Mouse (Mus musculus): Measurements from ENCODE around the gene Gpr162. TPM values are rescaled to one million over a fixed set of nuclear protein-coding genes. Genes with fewer than 3 reads are reported as not detected.

Gene Gpr162
- polyA plus RNA-seq, 1 experiment from 2014 or later = 0.26 TPM

- H3K4me2 ChIP-seq (replicated peaks; ENCODE audit: low read depth, low read length) = no peak overlapping the region
- no peaks in the 10 kb centered on the region for H3K36me3 ChIP-seq (ENCODE audit: insufficient read depth, low read length)
- H3K4me1 ChIP-seq (ENCODE audit: insufficient read depth, low read depth, low read length) = no peaks in the 10 kb centered on the region
- H3K4me3 ChIP-seq (ENCODE audit: low read depth, low read length) = no peak overlapping the region
- no peak overlapping the region for H3K27ac ChIP-seq (ENCODE audit: low read length)
- H3K27me3 ChIP-seq (replicated peaks; ENCODE audit: insufficient read depth, low read length) = no peaks in the 10 kb centered on the region
- no peak for TF ChIP-seq CTCF (IDR thresholded peaks at IDR 0.05)
- TF ChIP-seq EP300 (IDR thresholded peaks at IDR 0.05) = no peak
- no peak overlapping the region for H3K9ac ChIP-seq (replicated peaks; ENCODE audit: low read depth)
- WGBS = 89% methylated on average over 8 of the region's 8 CpGs
- ATAC-seq = no peak
- no peaks in the 10 kb centered on the region for H3K9me3 ChIP-seq (ENCODE audit: low read length)
- no peak for DNase-seq (ENCODE audit: low spot score)
Measured at GRCm38 (mm10) chr6:124885956-124886381, 22.2 kb upstream of the Gpr162 start.

- no peak overlapping the region for H3K4me3 ChIP-seq (ENCODE audit: low read depth, low read length)
- no peak overlapping the region for H3K4me2 ChIP-seq (replicated peaks; ENCODE audit: low read depth, low read length)
- DNase-seq (ENCODE audit: low spot score) (no peak), ATAC-seq (no peak)
- no peaks in the 10 kb centered on the region for H3K36me3 ChIP-seq (ENCODE audit: insufficient read depth, low read length)
- H3K4me1 ChIP-seq (ENCODE audit: insufficient read depth, low read depth, low read length) = no peaks in the 10 kb centered on the region
- H3K9ac ChIP-seq (replicated peaks; ENCODE audit: low read depth) = no peak overlapping the region
- WGBS = 73% methylated on average over 10 of the region's 10 CpGs
- no peaks in the 10 kb centered on the region for H3K9me3 ChIP-seq (ENCODE audit: low read length)
- no peak overlapping the region for H3K27ac ChIP-seq (ENCODE audit: low read length)
- TF ChIP-seq EP300 (IDR thresholded peaks at IDR 0.05) (no peak), CTCF (IDR thresholded peaks at IDR 0.05) (no peak)
- no peaks in the 10 kb centered on the region for H3K27me3 ChIP-seq (replicated peaks; ENCODE audit: insufficient read depth, low read length)
Measured at GRCm38 (mm10) chr6:124884714-124885500, 21.1 kb upstream of the Gpr162 start.

GRCm38 (mm10) chr6:124883351-124883750 lies 19.6 kb upstream of the Gpr162 start:
- Histone ChIP-seq H3K27me3 (replicated peaks; ENCODE audit: insufficient read depth, low read length) (no peaks in the 10 kb centered on the region), H3K4me3 (ENCODE audit: low read depth, low read length) (no peak overlapping the region), H3K36me3 (ENCODE audit: insufficient read depth, low read length) (no peaks in the 10 kb centered on the region), H3K4me1 (ENCODE audit: insufficient read depth, low read depth, low read length) (no peaks in the 10 kb centered on the region), H3K9me3 (ENCODE audit: low read length) (no peaks in the 10 kb centered on the region), H3K9ac (replicated peaks; ENCODE audit: low read depth) (no peak overlapping the region), H3K27ac (ENCODE audit: low read length) (no peak overlapping the region), H3K4me2 (replicated peaks; ENCODE audit: low read depth, low read length) (no peak overlapping the region)
- no peak for ATAC-seq
- DNase-seq (ENCODE audit: low spot score) = no peak
- no peak for TF ChIP-seq EP300 (IDR thresholded peaks at IDR 0.05)
- TF ChIP-seq CTCF (IDR thresholded peaks at IDR 0.05) = no peak
- 78% methylated on average over 10 of the region's 10 CpGs for WGBS

GRCm38 (mm10) chr6:124881821-124882220 lies 18.0 kb upstream of the Gpr162 start:
- no peaks in the 10 kb centered on the region for H3K9me3 ChIP-seq (ENCODE audit: low read length)
- no peak overlapping the region for H3K27ac ChIP-seq (ENCODE audit: low read length)
- DNase-seq (ENCODE audit: low spot score) (no peak), ATAC-seq (no peak)
- H3K9ac ChIP-seq (replicated peaks; ENCODE audit: low read depth) = no peak overlapping the region
- no peaks in the 10 kb centered on the region for H3K27me3 ChIP-seq (replicated peaks; ENCODE audit: insufficient read depth, low read length)
- 91% methylated on average over 9 of the region's 9 CpGs for WGBS
- H3K4me3 ChIP-seq (ENCODE audit: low read depth, low read length) = no peak overlapping the region
- no peaks in the 10 kb centered on the region for H3K4me1 ChIP-seq (ENCODE audit: insufficient read depth, low read depth, low read length)
- TF ChIP-seq EP300 (IDR thresholded peaks at IDR 0.05) (no peak), CTCF (IDR thresholded peaks at IDR 0.05) (no peak)
- H3K4me2 ChIP-seq (replicated peaks; ENCODE audit: low read depth, low read length) = no peak overlapping the region
- no peaks in the 10 kb centered on the region for H3K36me3 ChIP-seq (ENCODE audit: insufficient read depth, low read length)

- ATAC-seq (no peak), DNase-seq (ENCODE audit: low spot score) (no peak)
- TF ChIP-seq EP300 (IDR thresholded peaks at IDR 0.05) (no peak), CTCF (IDR thresholded peaks at IDR 0.05) (no peak)
- H3K27ac ChIP-seq (ENCODE audit: low read length) = no peak overlapping the region
- no peak overlapping the region for H3K4me3 ChIP-seq (ENCODE audit: low read depth, low read length)
- no peaks in the 10 kb centered on the region for H3K9me3 ChIP-seq (ENCODE audit: low read length)
- no peaks in the 10 kb centered on the region for H3K4me1 ChIP-seq (ENCODE audit: insufficient read depth, low read depth, low read length)
- no peaks in the 10 kb centered on the region for H3K36me3 ChIP-seq (ENCODE audit: insufficient read depth, low read length)
- WGBS = 50% methylated on average over 6 of the region's 6 CpGs
- H3K4me2 ChIP-seq (replicated peaks; ENCODE audit: low read depth, low read length) = no peak overlapping the region
- H3K27me3 ChIP-seq (replicated peaks; ENCODE audit: insufficient read depth, low read length) = no peaks in the 10 kb centered on the region
- no peak overlapping the region for H3K9ac ChIP-seq (replicated peaks; ENCODE audit: low read depth)
Measured at GRCm38 (mm10) chr6:124879390-124879789, 15.6 kb upstream of the Gpr162 start.

GRCm38 (mm10) chr6:124874348-124874747 lies 10.6 kb upstream of the Gpr162 start:
- 28% methylated on average over 2 of the region's 3 CpGs for WGBS
- no peak for DNase-seq (ENCODE audit: low spot score)
- no peak overlapping the region for H3K4me2 ChIP-seq (replicated peaks; ENCODE audit: low read depth, low read length)
- ATAC-seq = no peak
- no peak overlapping the region for H3K9ac ChIP-seq (replicated peaks; ENCODE audit: low read depth)
- TF ChIP-seq EP300 (IDR thresholded peaks at IDR 0.05) = no peak
- TF ChIP-seq CTCF (IDR thresholded peaks at IDR 0.05) = 0 out of 2 replicates have a peak, but pooled peaks have one; percentile 15
- H3K27me3 ChIP-seq (replicated peaks; ENCODE audit: insufficient read depth, low read length) = no peaks in the 10 kb centered on the region
- H3K4me3 ChIP-seq (ENCODE audit: low read depth, low read length) = no peak overlapping the region
- H3K4me1 ChIP-seq (ENCODE audit: insufficient read depth, low read depth, low read length) = no peaks in the 10 kb centered on the region
- H3K36me3 ChIP-seq (ENCODE audit: insufficient read depth, low read length) = no peaks in the 10 kb centered on the region
- no peak overlapping the region for H3K27ac ChIP-seq (ENCODE audit: low read length)
- H3K9me3 ChIP-seq (ENCODE audit: low read length) = no peaks in the 10 kb centered on the region

All from lung, postnatal 0 days (tissue).